Mouse (Mus musculus) stomach, postnatal 0 days (tissue): ENCODE measurements around the gene 2210016L21Rik. TPM values are rescaled to one million over a fixed set of nuclear protein-coding genes. Genes with fewer than 3 reads are reported as not detected.
"Not testable (repeated sequence)": the region's sequence is repeated elsewhere in the genome, so short reads cannot be mapped to it uniquely, and the experiment has no call there.

ENCODE experiments used
- ATAC-seq: fragments of 200-750 bp; cut with Nextera tagmentation; 2 replicates; pipeline ENCODE4 v1.8.0; 2017; ENCODE audit not compliant: low FRiP score, low TSS enrichment
- DNase-seq: peaks from one replicate; pipeline ENCODE4 v3.0.0-alpha.2; 2016; ENCODE audit warnings: low spot score
- H3K27ac ChIP-seq: fragments of 300-500 bp; sonication (generic); replicated peaks from 2 replicates; pipeline ENCODE4 v1.5.1; 2014; ENCODE audit warnings: mild to moderate bottlenecking, control low read depth
- H3K27me3 ChIP-seq: fragments of 300-500 bp; sonication (generic); 2 replicates; pipeline ENCODE4 v1.6.1; 2014; ENCODE audit warnings: low read length; ENCODE audit not compliant: control insufficient read depth, insufficient read depth
- H3K36me3 ChIP-seq: fragments of 300-500 bp; sonication (generic); 2 replicates; pipeline ENCODE4 v1.6.1; 2014; ENCODE audit warnings: low read length, mixed read lengths; ENCODE audit not compliant: control insufficient read depth, insufficient read depth
- H3K4me1 ChIP-seq: fragments of 300-500 bp; sonication (generic); replicated peaks from 2 replicates; pipeline ENCODE4 v1.6.1; 2014; ENCODE audit warnings: antibody characterized with exemption; ENCODE audit not compliant: control insufficient read depth, insufficient read depth
- H3K4me2 ChIP-seq: fragments of 300-500 bp; sonication (generic); replicated peaks from 2 replicates; pipeline ENCODE4 v1.6.1; 2014; ENCODE audit warnings: low read depth, mild to moderate bottlenecking, control low read depth, moderate library complexity
- H3K4me3 ChIP-seq: fragments of 300-500 bp; sonication (generic); 2 replicates; pipeline ENCODE4 v1.5.1; 2014; ENCODE audit warnings: low read depth, low read length, control low read depth
- H3K9ac ChIP-seq: fragments of 300-500 bp; sonication (generic); 2 replicates; pipeline ENCODE4 v1.6.1; 2014; ENCODE audit warnings: mild to moderate bottlenecking, low read length, control low read depth, mixed read lengths
- H3K9me3 ChIP-seq: fragments of 300-500 bp; sonication (generic); 2 replicates; pipeline ENCODE4 v1.6.1; 2016; ENCODE audit warnings: low read length; ENCODE audit not compliant: control insufficient read depth
- CTCF ChIP-seq: IDR thresholded peaks from 2 replicates; pipeline ENCODE4 v1.5.1; 2016; ENCODE audit warnings: antibody characterized with exemption, low read depth, mild to moderate bottlenecking, moderate library complexity
- EP300 ChIP-seq: optimal IDR thresholded peaks from 2 replicates; pipeline ENCODE3; 2016; ENCODE audit warnings: antibody characterized with exemption
- WGBS: fragments of 180-500 bp; shearing (Covaris S2); extraction: QIAGEN DNeasy Blood & Tissue Kit; methylation state at CpG from one replicate; pipeline ENCODE4 v1.1.7; 2014; 5-methylcytosine and 5-hydroxymethylcytosine counted together
- polyA plus RNA-seq: library from polyadenylated mRNA; unstranded; fragments of >200 nt; fragmentation: Nextera tagmentation; extraction: Ambion mirVana; gene quantifications from 2 replicates; pipeline ENCODE4 v1.2.1, GENCODE M21; 2015

The 2210016L21Rik gene
- polyA plus RNA-seq, 1 experiment from 2014 or later = 49.8 TPM

GRCm38 (mm10) chr5:114902413-114902812 is 39.5 kb upstream of the 2210016L21Rik start:
- peak; percentile 57; the same call in 1 of the 2 replicates for ATAC-seq
- TF ChIP-seq EP300 (no peak), CTCF (peak; percentile 90)

GRCm38 (mm10) chr5:114908598-114909305 is 33.2 kb upstream of the 2210016L21Rik start:
- no peaks in the 10 kb centered on the region for H3K27me3 ChIP-seq
- no peak overlapping the region for H3K4me3 ChIP-seq
- WGBS = 48% methylated on average over 13 of the region's 13 CpGs
- H3K27ac ChIP-seq = no peak overlapping the region
- TF ChIP-seq CTCF = no peak
- TF ChIP-seq EP300 = no peak
- ATAC-seq = no peak
- no peaks in the 10 kb centered on the region for H3K4me1 ChIP-seq
- H3K9me3 ChIP-seq = no peaks in the 10 kb centered on the region
- no peak for DNase-seq
- no peak overlapping the region for H3K4me2 ChIP-seq
- no peak overlapping the region for H3K9ac ChIP-seq
- H3K36me3 ChIP-seq = 0 out of 2 replicates have a peak, but pooled peaks cover 2% of the 10 kb centered on the region

More at GRCm38 (mm10) chr5:114902413-114902812, 39.5 kb upstream of the 2210016L21Rik start:
- no peak overlapping the region for H3K9ac ChIP-seq
- H3K4me1 ChIP-seq = no peaks in the 10 kb centered on the region
- H3K27me3 ChIP-seq = no peaks in the 10 kb centered on the region
- no peak overlapping the region for H3K4me2 ChIP-seq
- H3K36me3 ChIP-seq = 0 out of 2 replicates have a peak, but pooled peaks cover 2% of the 10 kb centered on the region
- no peak overlapping the region for H3K4me3 ChIP-seq
- WGBS = 43% methylated on average over 1 of the region's 1 CpGs
- peak; percentile 66 for DNase-seq
- H3K27ac ChIP-seq = no peak overlapping the region
- H3K9me3 ChIP-seq = no peaks in the 10 kb centered on the region

- no peak overlapping the region for H3K9ac ChIP-seq
- H3K4me1 ChIP-seq = no peaks in the 10 kb centered on the region
- TF ChIP-seq CTCF = no peak
- TF ChIP-seq EP300 = no peak
- H3K27ac ChIP-seq = no peak overlapping the region
- no peak overlapping the region for H3K4me3 ChIP-seq
- H3K27me3 ChIP-seq = no peaks in the 10 kb centered on the region
- no peaks in the 10 kb centered on the region for H3K36me3 ChIP-seq
- H3K4me2 ChIP-seq = no peak overlapping the region
- no peak for DNase-seq
- no peak for ATAC-seq
- H3K9me3 ChIP-seq = no peaks in the 10 kb centered on the region
- 66% methylated on average over 4 of the region's 4 CpGs for WGBS
Observed at GRCm38 (mm10) chr5:114913686-114914085, 28.3 kb upstream of the 2210016L21Rik start.

- no peak for DNase-seq
- no peaks in the 10 kb centered on the region for H3K4me1 ChIP-seq
- H3K27me3 ChIP-seq = no peaks in the 10 kb centered on the region
- H3K9me3 ChIP-seq = no peaks in the 10 kb centered on the region
- TF ChIP-seq CTCF = no peak
- no peak for TF ChIP-seq EP300
- no peaks in the 10 kb centered on the region for H3K36me3 ChIP-seq
- H3K9ac ChIP-seq = no peak overlapping the region
- 55% methylated on average over 8 of the region's 8 CpGs for WGBS
- H3K27ac ChIP-seq = no peak overlapping the region
- H3K4me3 ChIP-seq = no peak overlapping the region
- H3K4me2 ChIP-seq = no peak overlapping the region
- peak; percentile 31; the same call in 1 of the 2 replicates for ATAC-seq
Observed at GRCm38 (mm10) chr5:114914855-114915254, 27.1 kb upstream of the 2210016L21Rik start.

GRCm38 (mm10) chr5:114915854-114916253 is 26.1 kb upstream of the 2210016L21Rik start:
- H3K27ac ChIP-seq = no peak overlapping the region
- no peak for TF ChIP-seq CTCF
- no peak for TF ChIP-seq EP300
- H3K4me2 ChIP-seq = no peak overlapping the region
- no peaks in the 10 kb centered on the region for H3K4me1 ChIP-seq
- DNase-seq = no peak
- 78% methylated on average over 5 of the region's 5 CpGs for WGBS
- H3K9me3 ChIP-seq = no peaks in the 10 kb centered on the region
- H3K4me3 ChIP-seq = no peak overlapping the region
- H3K9ac ChIP-seq = no peak overlapping the region
- no peak for ATAC-seq
- no peaks in the 10 kb centered on the region for H3K27me3 ChIP-seq
- no peaks in the 10 kb centered on the region for H3K36me3 ChIP-seq

- no peak for DNase-seq
- Histone ChIP-seq H3K9ac (no peak overlapping the region), H3K9me3 (no peaks in the 10 kb centered on the region), H3K4me2 (no peak overlapping the region), H3K4me1 (no peaks in the 10 kb centered on the region), H3K36me3 (no peaks in the 10 kb centered on the region), H3K27me3 (no peaks in the 10 kb centered on the region), H3K4me3 (no peak overlapping the region), H3K27ac (no peak overlapping the region)
- WGBS = 75% methylated on average over 4 of the region's 4 CpGs
- TF ChIP-seq CTCF = no peak
- no peak for TF ChIP-seq EP300
- no peak for ATAC-seq
Observed at GRCm38 (mm10) chr5:114916777-114917176, 25.2 kb upstream of the 2210016L21Rik start.

GRCm38 (mm10) chr5:114917357-114917756 is 24.6 kb upstream of the 2210016L21Rik start:
- not testable (repeated sequence) for H3K27ac ChIP-seq, H3K4me1 ChIP-seq, H3K9me3 ChIP-seq, H3K4me2 ChIP-seq, DNase-seq, H3K4me3 ChIP-seq, H3K9ac ChIP-seq, H3K27me3 ChIP-seq, H3K36me3 ChIP-seq, ATAC-seq
- 94% methylated on average over 5 of the region's 5 CpGs for WGBS
